Mouse (Mus musculus) small intestine, adult 2 months (tissue): ENCODE data around the gene Hoxc13.

ENCODE experiments used
- CTCF ChIP-seq: fragments of 200-500 bp; IDR thresholded peaks from 2 replicates; pipeline ENCODE4 v1.5.1; 2012; ENCODE audit warnings: low read depth, mild to moderate bottlenecking, control low read depth, inconsistent platforms, low read length, moderate library complexity, mixed read lengths; ENCODE audit not compliant: insufficient replicate concordance, insufficient read length; ENCODE audit errors: extremely low read depth
- POLR2A ChIP-seq: fragments of 200-500 bp; IDR thresholded peaks from 2 replicates; pipeline ENCODE4 v1.6.1; 2012; ENCODE audit warnings: low read depth, mild to moderate bottlenecking, control low read depth, inconsistent platforms, low read length, moderate library complexity

DNA sequence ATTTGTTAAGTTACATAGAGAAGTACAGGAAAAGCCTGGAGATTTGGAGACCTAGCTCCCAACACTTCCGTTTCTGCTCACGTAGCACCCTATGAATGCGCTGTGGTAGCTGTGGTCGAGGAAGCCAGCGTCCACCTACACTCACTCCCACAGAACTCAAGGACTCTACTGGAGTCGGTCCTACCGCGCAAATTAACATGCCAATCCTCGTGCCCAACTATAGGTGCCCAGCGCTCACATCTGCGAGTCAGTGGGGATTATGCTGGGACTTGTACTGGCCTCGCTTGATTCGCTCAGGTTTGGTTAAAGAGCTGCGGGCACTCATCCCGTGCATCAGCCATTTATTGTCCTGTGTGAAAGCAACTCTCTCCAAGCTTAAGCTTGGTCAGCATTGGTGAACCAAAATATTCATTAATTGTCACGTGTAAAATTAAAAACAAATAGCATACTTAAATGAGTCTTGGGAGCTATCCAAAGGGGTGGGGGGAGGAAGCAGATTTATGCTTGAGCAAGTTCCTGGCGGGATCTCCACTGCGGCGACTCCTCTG, 7.8 kb upstream of the Hoxc13 start:
- no peak for TF ChIP-seq CTCF
- TF ChIP-seq POLR2A: no peak
